ENCODE assay signal across 16 mouse cellular contexts in the genomic region with DNA sequence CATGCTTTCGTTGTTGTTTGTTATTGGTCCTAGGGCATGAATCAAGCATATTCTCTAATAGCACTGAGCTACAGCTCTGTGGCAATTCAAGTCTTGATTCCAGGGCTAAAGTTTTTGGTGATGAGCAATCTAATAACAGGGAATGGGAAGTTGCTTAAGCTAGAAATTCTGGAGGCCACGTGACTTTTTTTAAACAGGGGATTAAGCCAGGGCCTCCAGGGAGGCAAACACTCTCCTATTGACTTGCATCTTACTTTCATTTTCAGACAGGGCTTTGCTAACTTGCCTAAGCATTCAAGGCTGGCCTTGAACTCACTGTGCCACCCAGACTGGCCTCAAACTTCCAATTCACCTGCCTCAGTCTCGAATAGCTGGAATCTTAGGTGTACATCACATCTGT. TPM values are rescaled to one million over a fixed set of nuclear protein-coding genes. Genes with fewer than 3 reads are reported as not detected.
DNase-seq lines count a peak whose midpoint lies in the region; ATAC-seq and TF ChIP-seq lines count a peak whose summit lies in the region.
"Had no signal": no experiment of that assay in that cellular context is flagged by ENCODE, and none has a peak within 500 bp of the region (broad histone marks: within the 10 kb centered on the region; RNA-seq: fewer than 3 reads in every experiment).

No protein-coding gene starts in this region.

- TF ChIP-seq CTCF in intestine, postnatal 0 days (IDR thresholded peaks at IDR 0.05; ENCODE audit: low read depth), result no peak
- TF ChIP-seq CTCF in lung, adult 2 months (IDR thresholded peaks at IDR 0.05; ENCODE audit: insufficient read depth, low read length), result no peak
- TF ChIP-seq CTCF in embryonic fibroblast, embryonic 13.5 days (IDR thresholded peaks at IDR 0.05; ENCODE audit: borderline replicate concordance, insufficient read depth, low read length), result no peak

- H3K27me3 ChIP-seq in intestine, embryonic 16.5 days (replicated peaks; ENCODE audit: control insufficient read depth, insufficient read depth, low read length), result no peaks in the 10 kb centered on the region
- H3K27me3 ChIP-seq in intestine, postnatal 0 days (replicated peaks; ENCODE audit: control insufficient read depth, insufficient read depth, low read length), result no peaks in the 10 kb centered on the region
- no peaks in the 10 kb centered on the region for H3K27me3 ChIP-seq in lung, embryonic 16.5 days (ENCODE audit: control insufficient read depth, insufficient read depth, low read depth, low read length)
- no peaks in the 10 kb centered on the region for H3K27me3 ChIP-seq in neural tube, embryonic 15.5 days (replicated peaks)
- H3K27me3 ChIP-seq: heart, embryonic 13.5 days had no signal

- no peaks in the 10 kb centered on the region for H3K36me3 ChIP-seq in intestine, embryonic 16.5 days (ENCODE audit: control insufficient read depth, insufficient read depth, low read length)
- H3K36me3 ChIP-seq in intestine, postnatal 0 days (ENCODE audit: control insufficient read depth, insufficient read depth), result no peaks in the 10 kb centered on the region
- no peaks in the 10 kb centered on the region for H3K36me3 ChIP-seq in lung, embryonic 16.5 days (ENCODE audit: control insufficient read depth, insufficient read depth, low read length)
- no peaks in the 10 kb centered on the region for H3K36me3 ChIP-seq in neural tube, embryonic 15.5 days
- H3K36me3 ChIP-seq: embryonic facial prominence, embryonic 10.5 days; forebrain, embryonic 10.5 days; heart, embryonic 13.5 days had no signal

- no peaks in the 10 kb centered on the region for H3K9me3 ChIP-seq in intestine, embryonic 16.5 days (ENCODE audit: control insufficient read depth, low read length)
- H3K9me3 ChIP-seq in intestine, postnatal 0 days (ENCODE audit: control insufficient read depth), result no peaks in the 10 kb centered on the region
- H3K9me3 ChIP-seq in lung, embryonic 16.5 days (ENCODE audit: control insufficient read depth, low read length), result no peaks in the 10 kb centered on the region
- no peaks in the 10 kb centered on the region for H3K9me3 ChIP-seq in neural tube, embryonic 15.5 days (replicated peaks)
- H3K9me3 ChIP-seq: embryonic facial prominence, embryonic 10.5 days; forebrain, embryonic 10.5 days; heart, embryonic 13.5 days had no signal

- no peak overlapping the region for H3K4me2 ChIP-seq in intestine, embryonic 16.5 days (ENCODE audit: low read depth, low read length)
- no peak overlapping the region for H3K4me2 ChIP-seq in intestine, postnatal 0 days (replicated peaks; ENCODE audit: low read depth)
- H3K4me2 ChIP-seq in lung, embryonic 16.5 days (ENCODE audit: low read depth, low read length), result no peak overlapping the region
- no peak overlapping the region for H3K4me2 ChIP-seq in neural tube, embryonic 15.5 days
- H3K4me2 ChIP-seq: heart, embryonic 13.5 days; hindbrain, embryonic 14.5 days had no signal

- peaks cover 22% of the 10 kb centered on the region; the same call in 1 of the 2 replicates for H3K4me1 ChIP-seq in intestine, embryonic 16.5 days (ENCODE audit: control insufficient read depth, insufficient read depth, low read length)
- peaks cover 11% of the 10 kb centered on the region for H3K4me1 ChIP-seq in intestine, postnatal 0 days (replicated peaks; ENCODE audit: control insufficient read depth, insufficient read depth, low read length)
- H3K4me1 ChIP-seq in lung, embryonic 16.5 days (replicated peaks; ENCODE audit: control insufficient read depth, insufficient read depth, low read length), result peaks cover 35% of the 10 kb centered on the region
- H3K4me1 ChIP-seq in lung, adult 2 months (ENCODE audit: control insufficient read depth, insufficient read depth, low read length), result peaks cover 17% of the 10 kb centered on the region
- peaks cover 7% of the 10 kb centered on the region for H3K4me1 ChIP-seq in embryonic fibroblast, embryonic 13.5 days (ENCODE audit: control insufficient read depth, insufficient read depth, low read length)
- 0 out of 2 replicates have a peak, but pooled peaks cover 2% of the 10 kb centered on the region for H3K4me1 ChIP-seq in neural tube, embryonic 15.5 days

- 0 out of 2 replicates have a peak overlapping the region, but pooled peaks have one; percentile 9 for H3K27ac ChIP-seq in intestine, embryonic 16.5 days (ENCODE audit: low read length)
- H3K27ac ChIP-seq in intestine, postnatal 0 days (ENCODE audit: low read depth, low read length), result no peak overlapping the region; the same call in 1 of the 2 replicates
- peak overlapping the region; percentile 73 for H3K27ac ChIP-seq in lung, embryonic 16.5 days (ENCODE audit: low read length)
- H3K27ac ChIP-seq in embryonic fibroblast, embryonic 13.5 days (ENCODE audit: insufficient read depth, low read length), result peak overlapping the region; percentile 2; the same call in 1 of the 2 replicates
- H3K27ac ChIP-seq in neural tube, embryonic 15.5 days (replicated peaks), result no peak overlapping the region
- H3K27ac ChIP-seq: embryonic facial prominence, embryonic 10.5 days; forebrain, embryonic 10.5 days; heart, embryonic 13.5 days; hindbrain, embryonic 14.5 days had no signal

- no peak for DNase-seq in lung, adult 2 months
- DNase-seq in frontal cortex, postnatal 25 days (ENCODE audit: low spot score in 2 of 2), result no peak
- DNase-seq: cerebellum, postnatal 10 days; kidney, adult 8-10 months; layer of hippocampus, postnatal 36 days; thymus, postnatal 4 days had no signal

- no peak for TF ChIP-seq POLR2A in lung, adult 2 months (IDR thresholded peaks at IDR 0.05; ENCODE audit: borderline replicate concordance, extremely low read depth, low read depth, low read length)
- no peak for TF ChIP-seq POLR2A in embryonic fibroblast, embryonic 13.5 days (IDR thresholded peaks at IDR 0.05; ENCODE audit: low read depth, low read length)

- ATAC-seq in intestine, embryonic 16.5 days, result no peak
- ATAC-seq in intestine, postnatal 0 days, result no peak
- ATAC-seq in lung, embryonic 16.5 days (ENCODE audit: low read depth), result no peak
- no peak for ATAC-seq in neural tube, embryonic 15.5 days (ENCODE audit: low FRiP score)

- H3K4me3 ChIP-seq in intestine, embryonic 16.5 days (ENCODE audit: low read length), result no peak overlapping the region
- no peak overlapping the region for H3K4me3 ChIP-seq in intestine, postnatal 0 days (ENCODE audit: low read depth, low read length)
- H3K4me3 ChIP-seq in lung, embryonic 16.5 days (ENCODE audit: low read length), result no peak overlapping the region
- no peak overlapping the region for H3K4me3 ChIP-seq in lung, adult 2 months (replicated peaks; ENCODE audit: extremely low read depth, low read depth, low read length)
- no peak overlapping the region for H3K4me3 ChIP-seq in embryonic fibroblast, embryonic 13.5 days (ENCODE audit: insufficient read depth, low read length)
- no peak overlapping the region for H3K4me3 ChIP-seq in neural tube, embryonic 15.5 days (replicated peaks)
- H3K4me3 ChIP-seq: embryonic facial prominence, embryonic 10.5 days; forebrain, embryonic 10.5 days; heart, embryonic 13.5 days had no signal

- WGBS in intestine, embryonic 16.5 days, result 46% methylated on average over 3 of the region's 3 CpGs
- 36% methylated on average over 3 of the region's 3 CpGs for WGBS in intestine, postnatal 0 days
- WGBS in lung, embryonic 16.5 days, result 42% methylated on average over 3 of the region's 3 CpGs
- WGBS in lung, adult 2 months, result 31% methylated on average over 3 of the region's 3 CpGs
- 57% methylated on average over 3 of the region's 3 CpGs for WGBS in neural tube, embryonic 15.5 days

- no peak overlapping the region for H3K9ac ChIP-seq in intestine, embryonic 16.5 days (ENCODE audit: low read depth, low read length)
- H3K9ac ChIP-seq in intestine, postnatal 0 days (ENCODE audit: low read depth, low read length), result no peak overlapping the region
- H3K9ac ChIP-seq in lung, embryonic 16.5 days (ENCODE audit: low read length), result no peak overlapping the region
- H3K9ac ChIP-seq in neural tube, embryonic 15.5 days (replicated peaks), result no peak overlapping the region
- H3K9ac ChIP-seq: heart, embryonic 13.5 days; hindbrain, embryonic 14.5 days had no signal

RNA-seq across cellular contexts. Expression of gene Tmigd1, which starts 4.1 kb away (rescaled TPM):
- 2.7 and 6.9 TPM in 2 replicates for polyA plus RNA-seq in intestine, embryonic 16.5 days (2015; fragmentation: Nextera tagmentation; extraction: Ambion mirVana)
- 55.0 and 64.1 TPM in 2 replicates for polyA plus RNA-seq in intestine, postnatal 0 days (2015; fragmentation: Nextera tagmentation; extraction: Ambion mirVana)
- 0.11 and 0.47 TPM in 2 replicates for polyA plus RNA-seq in lung, embryonic 16.5 days (2015; fragmentation: Nextera tagmentation; extraction: Ambion mirVana)
- 0.10 and 0.39 TPM in 2 replicates for polyA plus RNA-seq in lung, adult 2 months (2012; rRNA removed)
- not detected in 2 replicates for polyA plus RNA-seq in embryonic fibroblast, embryonic 13.5 days (2011; ENCODE audit: insufficient read length, low read depth, missing spikeins)
- polyA plus RNA-seq in neural tube, embryonic 15.5 days (2015; fragmentation: Nextera tagmentation; extraction: Ambion mirVana), result 0.18 TPM in 1 of 2 replicates, not detected in the other
- polyA plus RNA-seq: embryonic facial prominence, embryonic 10.5 days; forebrain, embryonic 10.5 days; hindbrain, embryonic 14.5 days; limb, embryonic 11.5 days had no signal

RNA-seq across cellular contexts. Expression of gene Blmh, which starts 26.7 kb away (rescaled TPM):
- polyA plus RNA-seq in intestine, embryonic 16.5 days (2015; fragmentation: Nextera tagmentation; extraction: Ambion mirVana), result 113 and 119 TPM in 2 replicates
- 56.7 and 60.9 TPM in 2 replicates for polyA plus RNA-seq in intestine, postnatal 0 days (2015; fragmentation: Nextera tagmentation; extraction: Ambion mirVana)
- polyA plus RNA-seq in lung, embryonic 16.5 days (2015; fragmentation: Nextera tagmentation; extraction: Ambion mirVana), result 163 and 165 TPM in 2 replicates
- polyA plus RNA-seq in lung, adult 2 months (2012; rRNA removed), result 10.4 and 20.1 TPM in 2 replicates
- 67.2 and 97.3 TPM in 2 replicates for polyA plus RNA-seq in embryonic fibroblast, embryonic 13.5 days (2011; ENCODE audit: insufficient read length, low read depth, missing spikeins)
- polyA plus RNA-seq in neural tube, embryonic 15.5 days (2015; fragmentation: Nextera tagmentation; extraction: Ambion mirVana), result 133 and 138 TPM in 2 replicates

RNA-seq across cellular contexts. Expression of gene Cpd, which starts 51.1 kb away (rescaled TPM):
- 4.7 and 5.4 TPM in 2 replicates for polyA plus RNA-seq in intestine, embryonic 16.5 days (2015; fragmentation: Nextera tagmentation; extraction: Ambion mirVana)
- polyA plus RNA-seq in intestine, postnatal 0 days (2015; fragmentation: Nextera tagmentation; extraction: Ambion mirVana), result 10.1 and 11.0 TPM in 2 replicates
- polyA plus RNA-seq in lung, embryonic 16.5 days (2015; fragmentation: Nextera tagmentation; extraction: Ambion mirVana), result 12.6 and 13.4 TPM in 2 replicates
- polyA plus RNA-seq in lung, adult 2 months (2012; rRNA removed), result 36.9 and 49.0 TPM in 2 replicates
- polyA plus RNA-seq in embryonic fibroblast, embryonic 13.5 days (2011; ENCODE audit: insufficient read length, low read depth, missing spikeins), result 55.1 and 57.7 TPM in 2 replicates
- 5.5 and 6.0 TPM in 2 replicates for polyA plus RNA-seq in neural tube, embryonic 15.5 days (2015; fragmentation: Nextera tagmentation; extraction: Ambion mirVana)

Comparison
In these comparisons a context has a peak if more than half of its experiments do, and no peak if none do; other contexts are left out.
1. H3K27ac ChIP-seq: peak in intestine, embryonic 16.5 days (single experiment), lung, embryonic 16.5 days (single experiment) and embryonic fibroblast, embryonic 13.5 days (single experiment); none in intestine, postnatal 0 days (single experiment) and neural tube, embryonic 15.5 days (single experiment).